Mouse (Mus musculus) kidney, postnatal 36 days (tissue): Measurements from ENCODE around the gene Gm11027.

Source experiments
- DNase-seq, 2 experiments: peaks; one replicate each; pipeline ENCODE4 v3.0.0; 2021 to 2022; ENCODE audit warnings: mixed read lengths in 2 of 2

Gene Gm11027

GRCm38 (mm10) chr12:116280149-116280652 is 5.0 kb downstream of the Gm11027 start:
- no peak for DNase-seq

- peak; percentile 100 for DNase-seq
These were observed 5.6 kb downstream of the Gm11027 start, which contains the start of gene Esyt2 for GRCm38 (mm10) chr12:116280653-116281364. Gene Esyt2, plus strand, starts transcription at chr12:116281196.

- peak; percentile 33 to 55 for DNase-seq
These were observed 6.5 kb downstream of the Gm11027 start for GRCm38 (mm10) chr12:116281427-116282281.

GRCm38 (mm10) chr12:116282856-116283255 is 7.7 kb downstream of the Gm11027 start:
- no peak for DNase-seq

- DNase-seq = no peak
These were observed 8.3 kb downstream of the Gm11027 start for GRCm38 (mm10) chr12:116283511-116283910.

GRCm38 (mm10) chr12:116293185-116293584 is 18.0 kb downstream of the Gm11027 start:
- no peak for DNase-seq

GRCm38 (mm10) chr12:116293599-116294292 is 18.6 kb downstream of the Gm11027 start:
- DNase-seq = peak in 1 of 2 experiments; percentile 18

- no peak for DNase-seq
These were observed 24.7 kb downstream of the Gm11027 start for GRCm38 (mm10) chr12:116299906-116300305.

GRCm38 (mm10) chr12:116302181-116302580 is 27.0 kb downstream of the Gm11027 start:
- no peak for DNase-seq

GRCm38 (mm10) chr12:116306042-116306441 is 30.9 kb downstream of the Gm11027 start:
- peak; percentile 4 to 24 for DNase-seq

- no peak for DNase-seq
These were observed 32.7 kb downstream of the Gm11027 start for GRCm38 (mm10) chr12:116307870-116308269.

- no peak for DNase-seq
These were observed 33.4 kb downstream of the Gm11027 start for GRCm38 (mm10) chr12:116308612-116309011.

- no peak for DNase-seq
These were observed 38.6 kb downstream of the Gm11027 start for GRCm38 (mm10) chr12:116313816-116314215.

GRCm38 (mm10) chr12:116315498-116315897 is 40.3 kb downstream of the Gm11027 start:
- DNase-seq = no peak

GRCm38 (mm10) chr12:116317818-116318217 is 42.6 kb downstream of the Gm11027 start:
- DNase-seq = no peak
